Mouse (Mus musculus): ENCODE results near the gene Vmn1r85.
"Not testable (repeated sequence)": the region's sequence is repeated elsewhere in the genome, so short reads cannot be mapped to it uniquely, and the experiment has no call there.

The Vmn1r85 gene

GRCm38 (mm10) chr7:13095073-13095472 lies at the start of gene Vmn1r85:
TSS of gene Vmn1r85 (minus strand) at chr7:13095173.
- no peak for DNase-seq

GRCm38 (mm10) chr7:13140057-13140456 lies 45.1 kb upstream of the Vmn1r85 start, which contains the start of gene Vmn1r87:
TSS of gene Vmn1r87 (minus strand) at chr7:13140157.
- DNase-seq = no peak

- no peak for DNase-seq
Observed at GRCm38 (mm10) chr7:13137340-13137739, 42.4 kb upstream of the Vmn1r85 start.

- no peak for DNase-seq
Observed at GRCm38 (mm10) chr7:13131856-13132255, 36.9 kb upstream of the Vmn1r85 start.

GRCm38 (mm10) chr7:13123554-13124153 lies 28.7 kb upstream of the Vmn1r85 start:
- DNase-seq = peak; percentile 0 to 2

- no peak for DNase-seq
Observed at GRCm38 (mm10) chr7:13119817-13120216, 24.8 kb upstream of the Vmn1r85 start, which contains the start of gene Vmn1r86. TSS of gene Vmn1r86 (minus strand) at chr7:13119917.

- no peak for DNase-seq
Observed at GRCm38 (mm10) chr7:13072293-13072692, 22.7 kb downstream of the Vmn1r85 start.

- not testable (repeated sequence) for DNase-seq
Observed at GRCm38 (mm10) chr7:13063399-13063798, 31.6 kb downstream of the Vmn1r85 start.

- no peak for DNase-seq
Observed at GRCm38 (mm10) chr7:13059536-13059935, 35.4 kb downstream of the Vmn1r85 start.

GRCm38 (mm10) chr7:13056913-13057700 lies 37.9 kb downstream of the Vmn1r85 start:
- DNase-seq = no peak

GRCm38 (mm10) chr7:13054287-13055010 lies 40.5 kb downstream of the Vmn1r85 start, which contains the start of gene Mzf1:
TSS of gene Mzf1 (minus strand) at chr7:13054764.
- DNase-seq = peak; percentile 95 to 96

- DNase-seq = no peak
Observed at GRCm38 (mm10) chr7:13053961-13054286, 41.0 kb downstream of the Vmn1r85 start.

GRCm38 (mm10) chr7:13053501-13053900 lies 41.5 kb downstream of the Vmn1r85 start:
- DNase-seq = no peak

- DNase-seq = no peak
Observed at GRCm38 (mm10) chr7:13053001-13053400, 42.0 kb downstream of the Vmn1r85 start.

- DNase-seq = peak; percentile 76 to 82
Observed at GRCm38 (mm10) chr7:13046084-13046483, 48.9 kb downstream of the Vmn1r85 start.

- no peak for DNase-seq
Observed at GRCm38 (mm10) chr7:13044254-13044625, 50.7 kb downstream of the Vmn1r85 start.

- no peak for DNase-seq
Observed at GRCm38 (mm10) chr7:13043445-13044253, 51.3 kb downstream of the Vmn1r85 start.

- DNase-seq = no peak
Observed at GRCm38 (mm10) chr7:13043120-13043444, 51.9 kb downstream of the Vmn1r85 start.

GRCm38 (mm10) chr7:13042511-13042910 lies 52.5 kb downstream of the Vmn1r85 start:
- DNase-seq = no peak

- DNase-seq = no peak
Observed at GRCm38 (mm10) chr7:13041256-13041655, 53.7 kb downstream of the Vmn1r85 start.

- DNase-seq = no peak
Observed at GRCm38 (mm10) chr7:13039181-13039580, 55.8 kb downstream of the Vmn1r85 start.

- DNase-seq = peak; percentile 44 to 65
Observed at GRCm38 (mm10) chr7:13038621-13039169, 56.3 kb downstream of the Vmn1r85 start.
